Mouse (Mus musculus) MEL (cell line): ENCODE measurements around the gene Bod1.

Source experiments
- CTCF ChIP-seq, 3 experiments: IDR thresholded peaks in 2 of 3; conservative IDR thresholded peaks in 1 of 3; 2 replicates each; pipeline ENCODE4 v1.5.1; 2011 to 2012; ENCODE audit warnings: low read length in 3 of 3, low read depth in 2 of 3, mild to moderate bottlenecking in 2 of 3, improper control_type of control experiment in 1 of 3, inconsistent platforms in 1 of 3, mixed read lengths in 1 of 3, moderate library complexity in 1 of 3; ENCODE audit not compliant: control insufficient read depth in 1 of 3, insufficient read depth in 1 of 3, poor library complexity in 1 of 3, severe bottlenecking in 1 of 3
- EP300 ChIP-seq, 2 experiments: IDR thresholded peaks; 2 replicates each; pipeline ENCODE4 v1.6.1; 2011; ENCODE audit warnings: improper control_type of control experiment in 2 of 2, low read length in 2 of 2, low read depth in 1 of 2, mild to moderate bottlenecking in 1 of 2
- GATA1 ChIP-seq: IDR thresholded peaks from 2 replicates; pipeline ENCODE4 v1.6.1; 2011; ENCODE audit warnings: low read depth, low read length, improper control_type of control experiment
- MAFK ChIP-seq: IDR thresholded peaks from 2 replicates; pipeline ENCODE4 v1.6.1; 2011; ENCODE audit warnings: low read depth, mild to moderate bottlenecking, low read length, improper control_type of control experiment, borderline replicate concordance
- MAX ChIP-seq: IDR thresholded peaks from 2 replicates; pipeline ENCODE4 v1.6.1; 2011; ENCODE audit warnings: low read length, improper control_type of control experiment
- NRF1 ChIP-seq: IDR thresholded peaks from 2 replicates; pipeline ENCODE4 v1.6.1; 2014; ENCODE audit warnings: low read depth, mild to moderate bottlenecking, inconsistent platforms, low read length, improper control_type of control experiment, moderate library complexity; ENCODE audit not compliant: poor library complexity, insufficient read depth, severe bottlenecking
- POLR2A ChIP-seq, 2 experiments: IDR thresholded peaks; 2 replicates each; pipeline ENCODE4 v1.6.1; 2011 to 2012; ENCODE audit warnings: low read length in 2 of 2, mild to moderate bottlenecking in 2 of 2, control low read depth in 1 of 2, improper control_type of control experiment in 1 of 2, low read depth in 1 of 2, moderate library complexity in 1 of 2; ENCODE audit not compliant: control insufficient read depth in 1 of 2, insufficient read depth in 1 of 2, poor library complexity in 1 of 2
- POLR2AphosphoS2 ChIP-seq: IDR thresholded peaks from 2 replicates; pipeline ENCODE4 v1.6.1; 2011; ENCODE audit warnings: low read length, improper control_type of control experiment
- TBP ChIP-seq: IDR thresholded peaks from 2 replicates; pipeline ENCODE4 v1.8.0; 2011; ENCODE audit warnings: low read depth, low read length, improper control_type of control experiment
- ZC3H11A ChIP-seq: IDR thresholded peaks from 2 replicates; pipeline ENCODE4 v1.6.1; 2012; ENCODE audit warnings: low read depth, mild to moderate bottlenecking, inconsistent platforms, low read length, improper control_type of control experiment

GRCm38 (mm10) chr11:31719090-31719489, 47.4 kb upstream of the Bod1 start:
- TF ChIP-seq CTCF (IDR thresholded peaks at IDR 0.05 in 2 of 3, conservative IDR thresholded peaks at IDR 0.05 in 1 of 3; ENCODE audit: control insufficient read depth in 1 of 3, insufficient read depth in 1 of 3, low read depth in 2 of 3, low read length in 3 of 3, poor library complexity in 1 of 3, severe bottlenecking in 1 of 3) (no peak), NRF1 (no peak), POLR2A (IDR thresholded peaks at IDR 0.05; ENCODE audit: control insufficient read depth in 1 of 2, insufficient read depth in 1 of 2, low read depth in 1 of 2, low read length in 2 of 2, poor library complexity in 1 of 2) (no peak), MAX (no peak), ZC3H11A (no peak), POLR2AphosphoS2 (no peak), MAFK (no peak), GATA1 (no peak), EP300 (IDR thresholded peaks at IDR 0.05; ENCODE audit: low read depth in 1 of 2, low read length in 2 of 2) (no peak), TBP (no peak)
